Mouse (Mus musculus): ENCODE measurements at regions not wholly inside any gene's neighbourhood (a gene's known extent, or its start where the extent isn't known, plus 50 kb on each side); places are given as distances from the start of the nearest gene placed in this dataset.

- TF ChIP-seq CTCF (IDR thresholded peaks at IDR 0.05; ENCODE audit: low read depth, low read length): no peak
- no peak for TF ChIP-seq POLR2A (IDR thresholded peaks at IDR 0.05; ENCODE audit: extremely low read depth, insufficient read depth, low read length)
These were observed 153.2 kb upstream of the Fndc3a start for GRCm38 (mm10) chr14:72862806-72863526.
